Mouse (Mus musculus) gastrocnemius, postnatal 25 days (tissue): ENCODE data around the gene Gnaq. TPM values are rescaled to one million over a fixed set of nuclear protein-coding genes. Genes with fewer than 3 reads are reported as not detected.

Source experiments
- DNase-seq: peaks from one replicate; pipeline ENCODE4 v3.0.0; 2022
- total RNA-seq, 2 experiments: library from RNA; stranded (reverse); gene quantifications; 1 replicate in 1 of 2; 2 replicates in 1 of 2; pipeline ENCODE4 v1.2.3; 2021

The Gnaq gene
- total RNA-seq, 2 experiments from 2014 or later = 11.6 to 11.8 TPM

- peak; percentile 23 for DNase-seq
Measured at GRCm38 (mm10) chr19:16372752-16373486, 240.3 kb downstream of the Gnaq start.

GRCm38 (mm10) chr19:16375881-16376280 is 243.2 kb downstream of the Gnaq start:
- no peak for DNase-seq

GRCm38 (mm10) chr19:16378565-16378964 is 245.9 kb downstream of the Gnaq start:
- DNase-seq = no peak

GRCm38 (mm10) chr19:16379687-16380086 is 247.1 kb downstream of the Gnaq start:
- no peak for DNase-seq

- no peak for DNase-seq
Measured at GRCm38 (mm10) chr19:16382392-16382791, 249.8 kb downstream of the Gnaq start.

GRCm38 (mm10) chr19:16383127-16383526 is 250.5 kb downstream of the Gnaq start:
- DNase-seq = no peak

GRCm38 (mm10) chr19:16384094-16384493 is 251.5 kb downstream of the Gnaq start:
- no peak for DNase-seq

GRCm38 (mm10) chr19:16384957-16385356 is 252.3 kb downstream of the Gnaq start:
- no peak for DNase-seq

- DNase-seq = no peak
Measured at GRCm38 (mm10) chr19:16386514-16386913, 253.9 kb downstream of the Gnaq start.

- no peak for DNase-seq
Measured at GRCm38 (mm10) chr19:16390192-16390795, 257.7 kb downstream of the Gnaq start.

- DNase-seq = no peak
Measured at GRCm38 (mm10) chr19:16394381-16394780, 261.8 kb downstream of the Gnaq start.

GRCm38 (mm10) chr19:16403101-16403500 is 270.5 kb downstream of the Gnaq start:
- no peak for DNase-seq

GRCm38 (mm10) chr19:16407727-16408126 is 275.1 kb downstream of the Gnaq start:
- no peak for DNase-seq

GRCm38 (mm10) chr19:16411302-16411701 is 278.7 kb downstream of the Gnaq start:
- DNase-seq = no peak

- DNase-seq = no peak
Measured at GRCm38 (mm10) chr19:16418086-16418663, 285.5 kb downstream of the Gnaq start.

- DNase-seq = no peak
Measured at GRCm38 (mm10) chr19:16425596-16425995, 293.0 kb downstream of the Gnaq start.

GRCm38 (mm10) chr19:16431368-16431767 is 298.7 kb downstream of the Gnaq start:
- DNase-seq = no peak

- DNase-seq = no peak
Measured at GRCm38 (mm10) chr19:16434879-16435278, 302.2 kb downstream of the Gnaq start.

GRCm38 (mm10) chr19:16435531-16436231 is 303.1 kb downstream of the Gnaq start, which contains the start of gene Gna14:
TSS of gene Gna14 (plus strand) at chr19:16435762.
- peak; percentile 54 for DNase-seq

GRCm38 (mm10) chr19:16436335-16437169 is 303.9 kb downstream of the Gnaq start:
- DNase-seq = no peak
